Mouse (Mus musculus) neural tube, embryonic 14.5 days (tissue): ENCODE data around the gene Sema4g. TPM values are rescaled to one million over a fixed set of nuclear protein-coding genes. Genes with fewer than 3 reads are reported as not detected.

Source experiments
- ATAC-seq: fragments of 200-750 bp; cut with Nextera tagmentation; 2 replicates; pipeline ENCODE4 v1.8.0; 2017; ENCODE audit warnings: low read depth, mild to moderate bottlenecking, moderate TSS enrichment, moderate library complexity
- H3K27ac ChIP-seq: fragments of 300-500 bp; sonication (generic); 2 replicates; pipeline ENCODE4 v1.5.1; 2014; ENCODE audit warnings: low read depth, mild to moderate bottlenecking, control low read depth, low read length, moderate library complexity, mixed read lengths
- H3K27me3 ChIP-seq: fragments of 300-500 bp; sonication (generic); 2 replicates; pipeline ENCODE4 v1.6.1; 2014; ENCODE audit warnings: low read length; ENCODE audit not compliant: control insufficient read depth, insufficient read depth
- H3K36me3 ChIP-seq: fragments of 300-500 bp; sonication (generic); 2 replicates; pipeline ENCODE4 v1.6.1; 2014; ENCODE audit warnings: low read length, mixed read lengths; ENCODE audit not compliant: control insufficient read depth, insufficient read depth
- H3K4me1 ChIP-seq: fragments of 300-500 bp; sonication (generic); 2 replicates; pipeline ENCODE4 v1.6.1; 2014; ENCODE audit warnings: low read length; ENCODE audit not compliant: control insufficient read depth, insufficient read depth
- H3K4me2 ChIP-seq: fragments of 300-500 bp; sonication (generic); 2 replicates; pipeline ENCODE4 v1.6.1; 2014; ENCODE audit warnings: mild to moderate bottlenecking, low read depth, low read length, control low read depth
- H3K4me3 ChIP-seq: fragments of 300-500 bp; sonication (generic); 2 replicates; pipeline ENCODE4 v1.5.1; 2014; ENCODE audit warnings: low read depth, low read length, control low read depth, mixed read lengths
- H3K9ac ChIP-seq: fragments of 300-500 bp; sonication (generic); replicated peaks from 2 replicates; pipeline ENCODE4 v1.6.1; 2014; ENCODE audit warnings: low read depth, mild to moderate bottlenecking, control low read depth, low read length, mixed read lengths
- H3K9me3 ChIP-seq: fragments of 300-500 bp; sonication (generic); 2 replicates; pipeline ENCODE4 v1.6.1; 2016; ENCODE audit warnings: low read length; ENCODE audit not compliant: control insufficient read depth
- WGBS: fragments of 180-500 bp; shearing (Covaris S2); extraction: QIAGEN DNeasy Blood & Tissue Kit; methylation state at CpG from one replicate; pipeline ENCODE4 v1.1.7; 2014; 5-methylcytosine and 5-hydroxymethylcytosine counted together
- polyA plus RNA-seq: library from polyadenylated mRNA; unstranded; fragments of >200 nt; fragmentation: Nextera tagmentation; extraction: Ambion mirVana; gene quantifications from 2 replicates; pipeline ENCODE4 v1.2.1, GENCODE M21; 2014

The Sema4g gene
- polyA plus RNA-seq, 1 experiment from 2014 or later = 27.8 TPM

- Histone ChIP-seq H3K4me2 (peak overlapping the region; percentile 91), H3K4me1 (peaks cover 38% of the 10 kb centered on the region), H3K9ac (peak overlapping the region; percentile 72), H3K4me3 (peak overlapping the region; percentile 62), H3K9me3 (no peaks in the 10 kb centered on the region), H3K36me3 (0 out of 2 replicates have a peak, but pooled peaks cover 3% of the 10 kb centered on the region), H3K27me3 (no peaks in the 10 kb centered on the region), H3K27ac (peak overlapping the region; percentile 94)
- under 1% methylated on average over 16 of the region's 18 CpGs for WGBS
- peak; percentile 25 for ATAC-seq
Observed at GRCm38 (mm10) chr19:45016341-45017215, 27.7 kb downstream of the Sema4g start.

GRCm38 (mm10) chr19:45017216-45017771, 28.4 kb downstream of the Sema4g start:
- 0% methylated on average over 13 of the region's 27 CpGs for WGBS
- Histone ChIP-seq H3K36me3 (no peaks in the 10 kb centered on the region), H3K4me3 (peak overlapping the region; percentile 62), H3K4me2 (peak overlapping the region; percentile 91), H3K27ac (peak overlapping the region; percentile 94), H3K9ac (peak overlapping the region; percentile 72), H3K4me1 (peaks cover 38% of the 10 kb centered on the region), H3K27me3 (no peaks in the 10 kb centered on the region), H3K9me3 (no peaks in the 10 kb centered on the region)
- ATAC-seq = peak; percentile 68

GRCm38 (mm10) chr19:45017909-45018308, 29.0 kb downstream of the Sema4g start:
- Histone ChIP-seq H3K4me1 (peaks cover 38% of the 10 kb centered on the region), H3K27me3 (no peaks in the 10 kb centered on the region), H3K36me3 (no peaks in the 10 kb centered on the region), H3K4me2 (peak overlapping the region; percentile 91), H3K4me3 (peak overlapping the region; percentile 62), H3K27ac (peak overlapping the region; percentile 94), H3K9me3 (no peaks in the 10 kb centered on the region), H3K9ac (peak overlapping the region; percentile 72)
- WGBS = under 1% methylated on average over 46 of the region's 48 CpGs
- ATAC-seq = peak; percentile 71

- H3K4me1 ChIP-seq = peaks cover 38% of the 10 kb centered on the region
- peak overlapping the region; percentile 72 for H3K9ac ChIP-seq
- 0 out of 2 replicates have a peak, but pooled peaks cover under 1% of the 10 kb centered on the region for H3K36me3 ChIP-seq
- peak overlapping the region; percentile 94 for H3K27ac ChIP-seq
- no peaks in the 10 kb centered on the region for H3K9me3 ChIP-seq
- ATAC-seq = peak; percentile 3
- peak overlapping the region; percentile 62 for H3K4me3 ChIP-seq
- WGBS = under 1% methylated on average over 12 of the region's 13 CpGs
- H3K27me3 ChIP-seq = no peaks in the 10 kb centered on the region
- peak overlapping the region; percentile 91 for H3K4me2 ChIP-seq
Observed at GRCm38 (mm10) chr19:45018351-45018831, 29.5 kb downstream of the Sema4g start.

- peaks cover 33% of the 10 kb centered on the region for H3K4me1 ChIP-seq
Observed at GRCm38 (mm10) chr19:45020348-45020747, 31.4 kb downstream of the Sema4g start.

GRCm38 (mm10) chr19:45021362-45021761, 32.5 kb downstream of the Sema4g start:
- no peak overlapping the region for H3K4me2 ChIP-seq
- WGBS = 93% methylated on average over 15 of the region's 15 CpGs
- no peak for ATAC-seq
- no peak overlapping the region for H3K9ac ChIP-seq
- peaks cover 23% of the 10 kb centered on the region for H3K36me3 ChIP-seq
- H3K9me3 ChIP-seq = no peaks in the 10 kb centered on the region
- H3K27me3 ChIP-seq = no peaks in the 10 kb centered on the region
- H3K4me1 ChIP-seq = peaks cover 25% of the 10 kb centered on the region; the same call in 1 of the 2 replicates
- H3K4me3 ChIP-seq = no peak overlapping the region
- H3K27ac ChIP-seq = no peak overlapping the region

More at GRCm38 (mm10) chr19:45020348-45020747, 31.4 kb downstream of the Sema4g start:
- Histone ChIP-seq H3K4me2 (no peak overlapping the region; the same call in 1 of the 2 replicates), H3K36me3 (peaks cover 13% of the 10 kb centered on the region), H3K27ac (no peak overlapping the region), H3K27me3 (no peaks in the 10 kb centered on the region), H3K9me3 (no peaks in the 10 kb centered on the region), H3K4me3 (no peak overlapping the region), H3K9ac (no peak overlapping the region)
- ATAC-seq = no peak
- WGBS = 70% methylated on average over 6 of the region's 6 CpGs

- Histone ChIP-seq H3K4me3 (no peak overlapping the region), H3K9me3 (no peaks in the 10 kb centered on the region), H3K4me2 (no peak overlapping the region), H3K4me1 (peaks cover 13% of the 10 kb centered on the region; the same call in 1 of the 2 replicates), H3K36me3 (peaks cover 35% of the 10 kb centered on the region), H3K27me3 (no peaks in the 10 kb centered on the region), H3K9ac (0 out of 2 replicates have a peak overlapping the region, but pooled peaks have one; percentile 21), H3K27ac (no peak overlapping the region)
- 85% methylated on average over 11 of the region's 11 CpGs for WGBS
- no peak for ATAC-seq
Observed at GRCm38 (mm10) chr19:45023993-45024392, 35.1 kb downstream of the Sema4g start.

GRCm38 (mm10) chr19:45024775-45025174, 35.9 kb downstream of the Sema4g start:
- ATAC-seq = no peak
- no peaks in the 10 kb centered on the region for H3K27me3 ChIP-seq
- H3K4me1 ChIP-seq = peaks cover 10% of the 10 kb centered on the region; the same call in 1 of the 2 replicates
- no peak overlapping the region for H3K4me2 ChIP-seq
- no peak overlapping the region for H3K9ac ChIP-seq
- H3K27ac ChIP-seq = no peak overlapping the region
- no peak overlapping the region for H3K4me3 ChIP-seq
- WGBS = 87% methylated on average over 20 of the region's 20 CpGs
- peaks cover 35% of the 10 kb centered on the region for H3K36me3 ChIP-seq
- no peaks in the 10 kb centered on the region for H3K9me3 ChIP-seq
